Mouse (Mus musculus): ENCODE measurements at regions not wholly inside any gene's neighbourhood (a gene's known extent, or its start where the extent isn't known, plus 50 kb on each side); places are given as distances from the start of the nearest gene placed in this dataset.
A peak's percentile ranks its signal among the peaks of the same experiment; 100 is the strongest.

DNA sequence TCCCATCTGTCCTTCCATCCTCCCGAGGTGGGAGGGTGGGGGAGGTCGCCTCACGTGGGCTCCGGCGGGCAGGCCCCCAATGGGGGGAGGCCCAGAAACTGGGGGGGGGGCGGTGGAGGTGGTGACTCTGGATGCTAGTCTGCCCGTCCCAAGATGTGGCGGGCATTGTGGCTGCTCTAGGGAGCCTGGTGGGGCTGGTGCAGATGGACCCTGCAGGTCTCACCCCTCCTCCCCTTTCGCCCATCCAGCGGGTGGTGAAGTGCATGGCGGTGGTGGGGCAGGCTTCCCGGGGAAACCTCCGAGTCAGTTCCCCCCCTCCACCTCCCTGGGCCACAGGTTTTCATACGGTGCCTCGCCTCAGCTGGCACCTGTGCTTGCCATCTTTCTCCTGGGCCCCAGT, 88.6 kb downstream of the Inhba start:
- no peak for DNase-seq (ENCODE audit: low read depth in 1 of 2, low spot score in 2 of 2)

DNA sequence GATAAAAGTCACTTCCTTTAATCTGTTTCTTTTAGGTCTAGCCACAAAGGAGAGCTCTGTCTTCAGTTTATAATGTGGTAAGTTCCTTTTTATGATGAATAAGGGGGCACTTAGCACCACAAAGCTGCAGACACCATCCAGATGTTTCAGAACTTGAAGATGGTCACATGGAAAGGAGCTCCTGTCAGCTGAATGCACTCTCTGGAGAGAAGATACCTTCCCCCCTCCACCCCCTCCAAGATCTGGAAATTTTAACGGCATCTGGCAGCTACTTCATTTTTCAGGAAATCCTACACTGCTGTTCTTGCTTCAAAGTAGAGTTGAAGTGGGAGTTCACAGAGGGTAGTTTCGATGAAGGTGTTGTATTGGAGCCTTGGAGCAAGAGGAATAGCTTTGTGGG, 103.2 kb downstream of the Inhba start:
- DNase-seq (ENCODE audit: low read depth in 1 of 2, low spot score in 2 of 2): no peak

DNA sequence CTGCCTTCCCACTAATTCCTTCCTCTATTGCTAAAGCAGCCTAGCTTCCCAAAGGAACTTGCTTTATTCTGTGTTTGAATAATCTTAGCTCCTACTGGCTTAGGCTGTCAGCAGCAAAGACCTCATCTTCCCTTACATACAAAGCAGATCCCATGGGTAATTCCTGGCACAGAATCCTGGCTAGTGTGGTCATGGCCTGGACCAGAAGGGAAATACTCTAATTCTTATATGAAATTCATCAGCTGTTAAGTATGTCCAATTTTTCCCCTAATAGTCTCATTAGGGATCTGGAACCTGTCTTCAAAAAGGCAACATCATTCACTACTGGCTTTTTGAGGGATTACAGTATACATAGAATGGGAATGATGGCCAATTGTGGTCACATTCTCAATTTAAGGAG, 135.0 kb downstream of the Inhba start:
- DNase-seq (ENCODE audit: low read depth in 1 of 2, low spot score in 2 of 2): no peak

DNA sequence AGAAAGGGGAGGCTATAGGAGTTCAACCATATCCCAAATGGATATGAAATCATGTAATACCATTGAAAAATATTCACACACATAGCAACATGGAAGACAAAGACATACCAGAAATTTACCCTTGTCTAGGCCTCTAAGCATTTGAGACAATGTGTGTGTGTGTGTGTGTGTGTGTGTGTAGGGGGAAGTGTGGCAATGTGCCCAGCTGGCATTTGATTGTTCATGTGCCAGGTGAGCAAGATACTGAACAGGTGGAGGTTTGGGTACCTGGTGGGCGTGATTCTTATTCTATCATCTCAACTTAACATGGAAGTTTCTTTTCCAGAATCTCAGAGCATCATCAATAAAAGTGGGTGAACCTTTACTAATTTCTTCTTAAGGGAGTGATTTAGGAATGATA, 143.3 kb downstream of the Inhba start:
- DNase-seq (ENCODE audit: low read depth in 1 of 2, low spot score in 2 of 2): no peak

DNA sequence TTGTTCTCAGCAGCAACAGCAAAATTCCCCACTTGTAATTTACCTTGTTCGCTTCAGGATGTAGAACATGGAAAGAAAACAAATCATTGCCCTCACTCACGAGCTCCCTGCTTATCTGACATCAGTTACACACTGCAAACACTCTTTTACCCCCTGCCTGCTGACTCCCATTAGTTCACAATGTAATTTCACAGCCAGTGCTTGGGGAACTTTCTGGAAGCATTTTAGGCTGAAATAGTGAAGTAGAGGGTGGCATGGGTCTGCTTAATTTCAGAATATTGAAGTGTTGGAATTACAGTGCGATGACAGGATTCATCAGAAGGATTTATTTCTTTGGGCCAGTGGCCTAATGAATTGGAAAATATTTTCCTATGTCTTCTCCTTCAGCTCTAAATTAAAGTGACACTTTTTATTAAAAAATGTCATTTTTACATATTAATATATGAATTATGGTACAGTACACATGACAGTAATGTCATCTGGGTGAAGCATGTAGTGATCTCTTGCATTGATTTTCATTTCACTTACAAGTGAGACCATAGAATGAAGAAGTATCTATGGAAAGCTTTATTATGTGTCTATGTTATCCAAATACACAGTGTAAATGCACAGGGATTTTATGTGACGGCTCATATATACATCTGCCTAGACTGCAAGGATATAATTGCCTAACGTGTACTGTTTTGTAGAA, 153.7 kb downstream of the Inhba start:
- no peak for DNase-seq (ENCODE audit: low read depth in 1 of 2, low spot score in 2 of 2)

DNA sequence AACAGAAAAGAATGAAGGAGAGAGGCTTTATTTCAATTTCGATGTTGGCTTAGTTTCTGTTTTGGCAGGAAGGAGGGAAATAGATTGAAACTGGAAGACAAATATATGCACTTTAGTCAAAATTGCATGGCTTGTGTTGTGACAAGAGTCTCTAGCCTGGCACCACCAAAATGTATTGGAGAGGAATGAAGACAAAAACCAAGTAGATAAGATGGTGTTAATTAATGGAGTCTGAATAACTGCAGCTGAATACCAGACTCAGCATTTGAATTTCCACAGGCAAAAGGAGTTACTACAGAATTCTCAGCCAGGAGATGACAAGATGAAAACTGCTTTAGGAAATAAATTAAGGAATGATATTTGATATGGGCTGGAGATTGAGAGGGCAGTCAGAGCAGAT, 185.0 kb downstream of the Inhba start:
- no peak for DNase-seq (ENCODE audit: low read depth in 1 of 2, low spot score in 2 of 2)

DNA sequence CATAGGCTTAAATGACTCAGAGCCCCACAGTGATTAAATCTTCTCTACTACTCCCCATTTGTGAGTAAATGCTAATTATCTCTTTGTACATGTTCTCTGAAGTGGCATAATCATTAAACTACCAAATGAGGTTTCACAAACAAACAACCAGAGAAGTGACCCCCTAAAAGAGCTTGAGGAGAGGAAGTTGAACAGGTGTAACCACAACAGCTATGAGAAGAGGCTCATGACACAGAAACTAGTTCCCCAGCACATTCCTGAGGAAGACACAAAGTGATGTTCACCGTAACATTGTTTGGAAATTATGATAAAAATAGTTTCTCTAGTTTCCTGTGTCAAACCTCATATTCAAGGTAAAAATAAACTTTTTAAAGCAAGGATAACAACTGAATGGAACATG, 188.4 kb downstream of the Inhba start:
- no peak for DNase-seq (ENCODE audit: low read depth in 1 of 2, low spot score in 2 of 2)

DNA sequence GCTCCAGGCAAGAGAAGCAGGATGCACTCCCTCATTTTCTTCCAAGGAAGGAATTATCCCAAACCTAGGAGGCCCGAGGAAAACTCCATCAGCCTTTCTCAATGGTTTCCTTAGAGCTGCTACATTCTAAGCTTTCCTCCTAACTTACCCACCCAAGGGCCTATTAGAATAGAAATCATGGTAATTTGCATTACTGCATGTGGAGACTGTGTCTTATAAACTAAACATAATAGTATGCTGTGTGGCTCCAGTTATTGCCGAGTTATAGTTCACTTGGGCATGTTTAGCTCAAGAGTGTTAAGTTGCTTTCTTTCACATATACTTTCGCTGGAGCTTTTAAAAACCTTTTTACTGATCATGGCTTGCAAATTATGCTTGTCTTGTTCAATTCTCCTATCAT, 191.5 kb downstream of the Inhba start:
- no peak for DNase-seq (ENCODE audit: low read depth in 1 of 2, low spot score in 2 of 2)

DNA sequence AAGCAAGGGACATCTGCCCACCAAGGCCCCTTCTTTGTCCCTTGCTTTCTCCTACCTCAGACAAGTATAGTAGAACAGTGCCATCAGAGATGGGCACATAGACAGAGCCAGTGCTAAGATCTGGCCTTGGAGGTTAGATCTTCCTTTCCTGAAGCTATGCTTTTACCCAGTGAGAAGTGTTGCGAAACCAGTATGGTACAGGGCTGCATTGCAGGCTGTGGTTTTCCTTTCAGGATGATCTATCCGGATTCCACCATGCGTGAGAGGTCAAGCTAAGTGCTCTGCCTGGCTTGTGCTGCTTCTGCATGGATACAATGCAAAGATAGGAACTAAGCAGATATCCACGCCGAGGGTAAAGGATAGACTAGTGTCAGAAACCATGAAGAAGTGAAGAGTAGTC, 192.4 kb downstream of the Inhba start:
- no peak for DNase-seq (ENCODE audit: low read depth in 1 of 2, low spot score in 2 of 2)

DNA sequence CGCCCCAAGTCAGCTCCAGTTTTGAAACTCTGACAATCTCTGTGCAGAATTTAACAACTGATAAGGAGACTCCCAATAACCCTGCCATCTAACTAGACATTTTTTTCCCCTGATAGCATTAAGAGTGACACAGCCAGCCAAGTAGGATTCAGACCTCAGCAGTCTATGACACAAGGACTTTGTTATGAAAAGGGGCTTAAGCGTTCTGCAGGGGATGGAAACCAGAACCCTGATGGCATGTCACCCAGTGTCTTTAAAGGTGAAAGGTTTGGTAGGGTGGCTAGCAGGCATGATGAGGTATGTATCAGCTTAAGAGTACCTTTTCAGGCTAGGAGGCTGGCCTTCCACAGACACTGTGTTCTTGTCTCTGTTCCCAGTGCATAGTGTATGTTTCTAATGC, 199.8 kb downstream of the Inhba start:
- no peak for DNase-seq (ENCODE audit: low read depth in 1 of 2, low spot score in 2 of 2)

DNA sequence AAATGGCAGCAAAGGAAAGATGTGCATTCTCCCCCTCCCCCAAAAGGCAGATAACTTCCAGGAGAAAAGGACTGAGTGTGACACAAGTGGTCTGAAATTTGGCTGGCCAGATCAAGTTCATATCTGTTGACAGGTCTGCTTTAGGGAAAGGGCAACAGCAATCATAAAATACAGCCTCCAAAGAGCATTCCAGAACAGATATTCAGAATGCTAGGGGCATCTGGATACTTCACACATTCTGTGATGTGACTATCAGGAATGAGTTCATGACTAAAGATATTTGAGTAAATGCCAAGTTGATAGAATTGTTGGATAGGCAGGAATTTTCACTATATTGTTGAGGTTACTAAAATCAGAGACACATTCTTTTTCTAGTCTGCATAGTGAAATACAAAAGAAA, 208.2 kb downstream of the Inhba start:
- DNase-seq (ENCODE audit: low read depth in 1 of 2, low spot score in 2 of 2): no peak

DNA sequence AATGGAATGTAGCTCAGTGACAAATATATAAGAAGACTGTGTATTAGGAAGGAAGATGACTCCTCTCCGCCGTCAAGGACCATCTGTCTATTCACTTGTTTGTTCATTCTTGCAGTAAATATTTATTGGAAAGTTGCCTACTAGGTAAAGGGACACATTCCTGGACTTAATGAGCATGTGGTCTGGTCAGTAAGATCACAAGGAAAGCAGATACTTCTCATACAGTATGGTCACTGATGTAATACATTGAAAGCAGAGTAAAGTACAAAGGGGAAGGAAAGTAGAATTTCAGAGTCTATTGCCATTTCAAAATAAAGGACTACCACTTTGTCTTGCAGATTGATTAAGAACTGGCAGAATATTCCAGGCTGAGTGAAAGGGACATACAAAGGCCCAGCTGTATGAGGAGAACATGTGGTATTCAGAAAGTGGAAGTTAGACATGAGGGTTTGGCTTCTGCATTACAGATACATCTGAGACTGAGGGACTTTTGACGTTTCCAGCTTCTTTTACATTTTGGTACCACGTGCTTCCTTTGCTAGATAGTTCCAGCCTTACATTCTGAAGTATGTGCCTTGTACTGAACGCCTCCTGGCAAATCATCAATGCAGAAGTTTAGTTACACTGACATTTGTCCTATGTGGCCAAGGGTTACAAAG, 211.4 kb downstream of the Inhba start:
- no peak for DNase-seq (ENCODE audit: low read depth in 1 of 2, low spot score in 2 of 2)

DNA sequence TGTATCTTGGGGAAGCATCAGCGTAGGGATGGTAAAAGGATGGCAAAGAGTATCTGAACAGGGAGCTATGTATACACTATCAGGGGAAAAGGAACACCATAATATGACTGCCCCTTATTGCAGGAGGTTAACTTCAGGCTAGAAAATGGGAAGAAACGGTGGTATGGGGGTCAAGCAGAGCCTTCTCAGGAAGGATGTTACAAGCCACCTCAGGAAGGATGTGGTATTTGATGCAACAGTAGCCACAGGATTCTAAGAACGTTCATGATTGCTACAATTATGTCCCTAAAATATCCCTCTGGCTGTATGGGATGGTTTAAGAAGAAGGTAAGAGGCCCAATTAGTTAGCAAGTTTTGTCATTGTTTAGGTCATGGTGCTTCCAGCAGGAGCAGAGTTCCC, 249.5 kb downstream of the Inhba start:
- DNase-seq (ENCODE audit: low read depth in 1 of 2, low spot score in 2 of 2): peak in 1 of 2 experiments; percentile 9

DNA sequence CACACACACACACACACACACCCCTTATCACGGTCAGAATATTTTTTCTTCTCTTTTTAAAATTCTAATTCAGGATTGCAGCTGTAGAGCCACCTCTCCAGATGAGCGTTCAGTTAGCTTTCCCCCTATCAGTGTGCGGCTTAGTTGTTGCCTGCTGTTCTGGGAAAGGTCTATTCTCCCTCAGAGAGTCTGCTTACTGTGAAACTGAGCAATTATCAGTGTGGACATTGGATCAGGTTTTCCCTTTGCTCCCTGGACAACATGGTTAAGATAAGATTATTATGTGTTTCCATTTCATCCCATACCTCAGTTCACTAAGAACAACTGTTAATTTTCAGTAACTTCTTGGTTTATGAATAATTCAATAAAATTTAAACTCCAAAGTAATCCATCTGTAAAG, 268.3 kb downstream of the Inhba start:
- no peak for DNase-seq (ENCODE audit: low read depth in 1 of 2, low spot score in 2 of 2)

DNA sequence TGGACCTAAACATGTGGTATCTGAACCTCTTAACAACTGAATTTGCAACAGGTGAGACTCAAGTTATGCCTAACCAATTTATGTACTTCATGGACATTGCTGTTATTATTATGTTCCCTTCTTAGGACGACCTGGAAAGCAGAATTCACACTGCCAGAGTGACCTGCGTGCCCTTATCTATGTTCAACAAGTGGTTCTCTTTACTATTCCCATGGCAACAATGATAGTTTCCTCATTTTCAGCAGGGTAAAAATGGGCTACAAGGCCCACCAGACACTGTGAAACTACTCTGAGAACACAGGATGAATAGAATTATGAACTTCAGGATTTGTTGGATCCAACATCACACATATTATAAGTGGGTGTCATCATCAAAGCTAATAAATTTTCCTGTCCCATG, 269.1 kb downstream of the Inhba start:
- DNase-seq (ENCODE audit: low read depth in 1 of 2, low spot score in 2 of 2): no peak

DNA sequence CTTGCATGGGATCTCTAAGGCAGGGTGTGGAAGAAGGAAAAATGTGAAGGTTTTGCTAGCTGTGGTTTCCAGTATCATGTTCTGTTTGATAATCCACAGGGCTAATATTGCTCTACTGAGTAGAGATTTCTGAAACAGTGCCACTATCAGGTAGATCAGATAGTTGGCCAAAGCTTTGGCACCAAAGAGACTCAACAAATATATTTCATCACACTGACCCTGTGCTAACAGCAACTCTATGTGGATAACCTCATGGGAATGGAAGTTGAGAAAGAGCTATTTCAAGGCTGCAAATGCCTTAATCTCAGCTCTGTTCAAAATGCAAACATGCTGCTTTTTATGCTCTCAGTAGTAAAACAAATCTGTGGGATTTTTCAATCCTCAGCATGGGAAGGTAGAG, 270.1 kb downstream of the Inhba start:
- DNase-seq (ENCODE audit: low read depth in 1 of 2, low spot score in 2 of 2): no peak

DNA sequence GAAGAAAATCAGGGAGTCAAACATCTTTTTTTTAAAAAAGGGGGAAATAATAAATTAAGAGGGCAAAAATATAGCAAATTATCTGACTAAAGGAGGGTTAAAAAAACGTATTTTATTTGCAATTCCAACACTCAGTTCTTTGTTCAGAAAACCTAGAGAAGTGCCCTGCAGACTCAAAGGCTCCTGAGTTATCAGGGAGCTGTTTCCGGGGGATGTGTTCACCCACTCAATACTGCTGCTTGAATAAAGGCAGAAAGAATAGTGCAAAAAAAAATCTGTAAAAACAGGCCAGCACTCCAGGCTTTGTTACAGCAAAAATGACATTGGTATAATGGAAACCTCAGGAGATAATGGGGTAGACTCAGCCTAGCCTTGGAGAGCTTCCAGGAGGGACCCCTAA, 270.6 kb downstream of the Inhba start:
- DNase-seq (ENCODE audit: low read depth in 1 of 2, low spot score in 2 of 2): no peak

DNA sequence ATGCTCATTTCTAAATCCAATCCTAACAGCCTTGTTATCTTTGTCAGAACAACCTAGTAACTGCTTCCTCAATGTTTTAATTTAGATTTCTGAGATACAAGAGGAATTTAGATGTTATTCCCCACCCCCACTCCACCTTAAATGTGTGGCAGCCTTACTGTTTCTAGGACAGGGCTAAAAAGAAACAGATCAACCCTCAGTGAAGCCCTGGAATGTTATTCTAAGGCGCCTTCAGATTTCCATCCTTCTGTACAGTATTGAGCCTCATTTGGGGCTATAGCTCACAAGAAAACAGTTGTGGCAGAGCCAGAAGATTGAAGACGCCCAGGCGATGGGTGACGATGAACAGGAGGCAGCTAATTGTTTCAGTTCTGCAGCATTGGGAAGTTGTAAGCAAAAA, 271.7 kb downstream of the Inhba start:
- no peak for DNase-seq (ENCODE audit: low read depth in 1 of 2, low spot score in 2 of 2)

DNA sequence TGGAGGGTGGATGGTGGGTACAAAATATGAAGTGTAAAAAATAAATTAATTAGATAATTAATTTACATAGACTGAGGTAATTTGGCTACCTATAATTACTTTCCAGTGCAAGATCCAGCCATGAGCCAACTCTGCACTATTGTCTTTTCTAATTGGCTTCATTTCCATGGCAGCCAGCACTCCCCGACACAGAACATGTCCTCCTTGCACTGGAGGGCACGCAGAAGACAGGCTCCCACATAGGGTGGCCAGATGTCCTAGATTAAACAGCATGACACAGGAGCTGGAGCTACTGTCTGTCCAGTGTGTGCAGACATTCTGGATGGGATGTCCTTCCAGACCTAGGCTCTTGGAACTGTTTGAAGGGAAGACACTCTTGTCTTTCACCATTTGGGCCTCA, 278.0 kb downstream of the Inhba start:
- DNase-seq (ENCODE audit: low read depth in 1 of 2, low spot score in 2 of 2): no peak

DNA sequence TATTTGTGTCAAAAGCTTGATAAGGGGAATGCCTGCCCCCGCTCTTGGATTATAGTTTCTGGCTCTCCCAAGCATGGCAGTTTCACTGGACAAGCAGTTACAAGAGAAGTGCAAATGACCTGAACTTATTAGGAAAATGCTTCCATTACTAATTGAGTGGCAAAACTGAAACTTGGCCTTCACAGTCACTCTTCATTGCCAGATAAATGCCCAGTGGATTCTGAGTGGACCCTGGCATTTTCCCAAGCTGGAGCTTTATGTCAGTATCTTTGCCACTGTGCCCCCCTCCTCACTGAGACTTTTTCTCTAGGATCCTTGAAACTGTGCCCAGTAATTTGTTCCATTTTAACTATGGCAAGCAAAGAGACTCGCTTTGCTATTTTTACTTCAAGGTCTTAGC, 279.1 kb downstream of the Inhba start:
- DNase-seq (ENCODE audit: low read depth in 1 of 2, low spot score in 2 of 2): no peak

DNA sequence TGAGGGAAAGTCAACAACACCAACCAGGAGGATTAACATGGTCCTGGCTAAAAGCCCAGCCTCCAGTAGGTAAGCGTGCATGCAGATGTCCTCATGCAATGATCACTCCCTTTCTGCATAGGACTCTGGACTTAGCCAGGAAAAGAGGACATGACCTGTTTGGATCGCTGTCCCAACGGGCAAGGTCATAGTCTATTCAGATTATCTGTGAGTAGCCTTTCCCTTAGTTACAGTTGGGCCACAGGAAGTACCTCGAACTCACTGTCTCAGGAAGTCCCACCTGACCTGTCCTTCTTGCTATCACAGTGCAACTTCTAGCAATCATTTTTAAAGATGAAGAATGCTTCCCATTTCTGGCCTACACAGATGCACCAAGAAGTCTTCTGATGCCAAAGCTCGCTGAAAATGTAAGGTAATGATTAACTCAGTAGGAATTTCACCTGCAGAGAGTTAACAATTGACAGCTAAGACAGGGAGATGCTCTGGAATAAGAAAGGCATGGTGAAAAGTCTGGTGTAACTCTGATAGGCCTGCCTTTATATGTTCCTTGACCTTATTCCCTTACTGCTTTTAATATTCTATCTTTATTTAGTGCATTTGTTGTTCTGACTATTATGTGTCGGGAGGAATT, 280.1 kb downstream of the Inhba start:
- DNase-seq (ENCODE audit: low read depth in 1 of 2, low spot score in 2 of 2): no peak

DNA sequence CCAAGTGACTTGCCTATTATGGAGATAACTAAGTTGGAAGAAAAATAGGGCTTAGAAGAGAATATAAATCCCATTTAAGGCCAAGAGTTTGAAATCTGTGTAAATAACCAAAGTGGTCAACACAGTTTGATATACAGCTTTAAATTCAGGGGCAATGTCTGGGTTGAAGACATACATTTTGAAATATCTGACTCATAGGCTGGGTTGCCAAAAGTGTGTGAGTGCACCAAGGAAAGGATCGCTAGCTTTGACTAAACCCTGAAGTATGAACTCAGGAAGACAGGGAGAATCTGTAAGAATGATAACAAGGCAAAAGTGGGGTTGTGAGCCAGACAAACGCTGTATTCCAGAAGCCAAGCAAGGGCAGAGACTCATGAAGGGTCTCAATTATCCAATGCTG, 288.1 kb downstream of the Inhba start:
- no peak for DNase-seq (ENCODE audit: low read depth in 1 of 2, low spot score in 2 of 2)

DNA sequence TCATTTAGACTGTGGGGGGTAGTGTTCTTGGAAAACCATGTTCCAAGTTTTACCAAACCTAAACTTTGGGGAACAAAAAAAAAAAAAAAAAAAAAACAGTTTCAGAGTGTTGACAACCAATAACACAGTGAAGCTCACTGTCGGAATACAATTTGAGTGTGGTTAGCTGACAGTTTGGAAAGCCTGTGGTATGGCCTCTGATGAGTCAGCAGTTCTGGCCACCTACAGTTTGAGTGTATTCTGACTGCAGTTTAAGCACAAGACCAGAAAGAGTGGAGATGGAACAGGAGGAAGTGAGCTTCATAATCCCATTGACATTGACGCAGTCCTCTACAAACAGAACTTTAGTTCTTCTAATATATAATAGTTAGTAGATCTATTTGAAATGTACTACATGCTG, 303.0 kb downstream of the Inhba start:
- DNase-seq (ENCODE audit: low read depth in 1 of 2, low spot score in 2 of 2): no peak
